Mouse (Mus musculus) lung, adult 2 months (tissue): ENCODE measurements at regions not wholly inside any gene's neighbourhood (a gene's known extent, or its start where the extent isn't known, plus 50 kb on each side); places are given as distances from the start of the nearest gene placed in this dataset.

Experiments used
- DNase-seq: peaks from one replicate; pipeline ENCODE4 v3.0.0; 2022
- H3K4me1 ChIP-seq: fragments of 200-500 bp; 2 replicates; pipeline ENCODE4 v1.6.1; 2011; ENCODE audit warnings: low read length; ENCODE audit not compliant: control insufficient read depth, insufficient read depth
- H3K4me3 ChIP-seq: fragments of 200-500 bp; replicated peaks from 2 replicates; pipeline ENCODE3; 2011; ENCODE audit warnings: low read depth, mild to moderate bottlenecking, control low read depth, low read length; ENCODE audit errors: extremely low read depth
- CTCF ChIP-seq: fragments of 200-500 bp; IDR thresholded peaks from 2 replicates; pipeline ENCODE4 v1.5.1; 2011; ENCODE audit warnings: mild to moderate bottlenecking, low read length, control low read depth; ENCODE audit not compliant: insufficient read depth
- POLR2A ChIP-seq: fragments of 200-500 bp; IDR thresholded peaks from 2 replicates; pipeline ENCODE4 v1.6.1; 2011; ENCODE audit warnings: low read depth, mild to moderate bottlenecking, control low read depth, low read length, borderline replicate concordance; ENCODE audit errors: extremely low read depth
- WGBS: fragments of 180-500 bp; shearing (Covaris S2); methylation state at CpG from one replicate; pipeline ENCODE4 v1.1.7; 2018; 5-methylcytosine and 5-hydroxymethylcytosine counted together

- 75% methylated on average over 7 of the region's 7 CpGs for WGBS
- Histone ChIP-seq H3K4me1 (no peaks in the 10 kb centered on the region), H3K4me3 (no peak overlapping the region)
- TF ChIP-seq POLR2A (no peak), CTCF (no peak)
- no peak for DNase-seq
Measured at GRCm38 (mm10) chr13:38878718-38879669, 81.7 kb downstream of the Slc35b3 start.

DNA sequence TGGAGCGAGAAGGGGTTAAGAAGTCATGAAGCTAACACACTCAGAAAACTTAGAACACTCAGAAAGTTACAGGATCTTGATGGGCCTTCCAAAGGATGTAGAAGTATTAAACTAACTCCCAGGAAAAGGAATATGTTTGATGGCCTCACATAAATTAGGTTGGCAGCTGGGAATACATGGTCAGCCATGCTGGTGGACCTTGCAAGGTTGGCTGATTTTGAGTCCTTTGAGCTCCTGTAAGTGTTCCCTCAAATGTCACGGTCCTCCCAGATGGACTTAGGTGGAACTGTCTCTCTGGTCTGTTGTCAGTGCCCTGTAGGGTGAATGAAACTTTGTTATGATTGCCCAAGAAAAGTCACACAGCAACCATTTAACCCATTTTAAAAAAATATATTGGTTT is 84.8 kb downstream of the Slc35b3 start:
- no peaks in the 10 kb centered on the region for H3K4me1 ChIP-seq
- 90% methylated on average over 2 of the region's 2 CpGs for WGBS
- no peak for DNase-seq
- TF ChIP-seq CTCF: no peak
- no peak for TF ChIP-seq POLR2A
- H3K4me3 ChIP-seq: no peak overlapping the region

- no peak for TF ChIP-seq CTCF
- TF ChIP-seq POLR2A: no peak
- no peaks in the 10 kb centered on the region for H3K4me1 ChIP-seq
- 75% methylated on average over 4 of the region's 4 CpGs for WGBS
- no peak for DNase-seq
- no peak overlapping the region for H3K4me3 ChIP-seq
Measured at GRCm38 (mm10) chr13:38864002-38864401, 96.7 kb downstream of the Slc35b3 start.

DNA sequence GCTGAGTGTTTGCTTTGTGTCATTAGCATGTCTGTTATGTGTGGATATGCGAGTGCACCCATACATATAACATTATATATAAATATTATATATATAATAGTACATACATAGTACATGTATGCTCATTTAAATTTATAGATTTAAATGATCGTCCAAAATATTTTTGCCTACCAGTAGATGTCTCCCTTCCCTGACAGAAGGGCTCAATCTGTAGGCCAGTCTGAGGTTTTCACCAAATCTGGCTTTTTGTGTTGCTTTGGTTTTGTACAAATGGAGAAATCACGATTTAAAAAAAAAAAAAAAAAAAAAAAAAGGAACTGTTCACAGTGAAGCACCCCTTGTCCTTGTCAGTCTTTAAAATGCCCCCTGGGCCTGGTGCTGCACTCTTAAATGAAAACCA is 104.9 kb downstream of the Slc35b3 start:
- 48% methylated on average over 3 of the region's 3 CpGs for WGBS
- no peak for TF ChIP-seq POLR2A
- TF ChIP-seq CTCF: no peak
- no peak for DNase-seq
- H3K4me3 ChIP-seq: no peak overlapping the region
- no peaks in the 10 kb centered on the region for H3K4me1 ChIP-seq

GRCm38 (mm10) chr13:38854986-38855385 is 105.7 kb downstream of the Slc35b3 start:
- Histone ChIP-seq H3K4me3 (no peak overlapping the region), H3K4me1 (no peaks in the 10 kb centered on the region)
- no peak for TF ChIP-seq POLR2A
- TF ChIP-seq CTCF: no peak
- 83% methylated on average over 2 of the region's 2 CpGs for WGBS
- DNase-seq: no peak

- DNase-seq: no peak
- H3K4me3 ChIP-seq: no peak overlapping the region
- no peaks in the 10 kb centered on the region for H3K4me1 ChIP-seq
- WGBS: 48% methylated on average over 9 of the region's 9 CpGs
- no peak for TF ChIP-seq CTCF
- TF ChIP-seq POLR2A: no peak
Measured at GRCm38 (mm10) chr13:38852868-38853267, 107.8 kb downstream of the Slc35b3 start.

DNA sequence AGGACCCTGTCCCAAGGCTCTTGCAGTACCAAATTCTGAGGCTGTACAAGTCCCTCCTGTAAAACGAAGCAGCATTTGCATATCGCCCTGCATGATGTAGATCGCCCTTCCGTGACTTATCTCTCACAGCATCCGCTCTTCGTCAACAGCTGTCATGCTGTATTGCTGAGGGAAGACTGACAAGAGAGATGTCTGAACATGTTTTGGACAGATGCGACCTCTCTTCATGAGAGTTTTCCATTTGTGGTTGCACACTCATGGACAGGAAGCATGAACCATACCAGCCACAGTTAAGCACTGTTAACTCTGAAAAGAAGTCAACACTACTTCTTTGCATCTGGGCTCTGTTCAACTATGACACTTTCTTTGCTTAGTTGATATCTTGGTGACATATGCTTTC is 108.9 kb downstream of the Slc35b3 start:
- H3K4me1 ChIP-seq: no peaks in the 10 kb centered on the region
- no peak for DNase-seq
- H3K4me3 ChIP-seq: no peak overlapping the region
- TF ChIP-seq CTCF: no peak
- TF ChIP-seq POLR2A: no peak
- 81% methylated on average over 7 of the region's 7 CpGs for WGBS

DNA sequence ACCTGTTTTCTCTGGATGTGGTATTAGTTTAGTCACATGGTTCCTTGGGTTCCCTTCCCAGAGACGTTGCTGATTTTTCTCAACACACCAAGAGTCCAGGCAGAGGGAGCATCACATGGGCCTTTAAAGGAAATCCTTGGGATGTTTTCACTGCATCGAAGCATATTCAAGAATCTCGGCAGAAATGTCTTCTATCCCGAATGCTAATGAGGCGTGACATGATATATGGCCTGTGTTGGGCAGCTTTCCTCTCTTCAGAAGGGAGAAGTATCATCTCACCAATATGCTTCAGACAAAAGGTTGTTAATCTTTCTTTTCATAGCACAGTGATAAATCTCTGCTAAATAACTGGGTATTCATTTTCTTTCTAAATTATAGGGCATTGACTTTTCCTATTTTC is 122.4 kb downstream of the Slc35b3 start:
- DNase-seq: no peak
- Histone ChIP-seq H3K4me1 (no peaks in the 10 kb centered on the region), H3K4me3 (no peak overlapping the region)
- TF ChIP-seq POLR2A: no peak
- no peak for TF ChIP-seq CTCF
- 53% methylated on average over 5 of the region's 5 CpGs for WGBS

DNA sequence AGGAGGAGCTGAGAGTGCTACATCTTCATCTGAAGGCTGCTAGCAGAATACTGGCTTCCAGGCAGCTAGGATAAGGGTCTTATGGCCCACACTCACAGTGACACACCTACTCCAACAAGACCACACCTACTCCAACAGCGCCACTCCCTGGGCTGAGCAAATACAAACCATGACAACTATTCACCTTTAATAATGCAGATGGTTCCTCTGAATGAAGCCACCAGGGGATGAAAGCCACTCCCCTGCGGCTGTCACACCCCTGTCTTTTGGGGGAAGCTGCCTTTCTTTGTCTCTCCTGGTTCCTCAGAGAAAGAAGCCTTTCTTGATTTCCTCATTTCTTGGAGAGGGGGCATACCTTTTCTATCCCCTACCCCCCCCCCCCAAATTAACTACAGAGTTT is 135.0 kb downstream of the Slc35b3 start:
- TF ChIP-seq CTCF: no peak
- TF ChIP-seq POLR2A: no peak
- DNase-seq: no peak
- no peak overlapping the region for H3K4me3 ChIP-seq
- 46% methylated on average over 2 of the region's 2 CpGs for WGBS
- H3K4me1 ChIP-seq: no peaks in the 10 kb centered on the region

- DNase-seq: no peak
- Histone ChIP-seq H3K4me3 (no peak overlapping the region), H3K4me1 (no peaks in the 10 kb centered on the region)
- 55% methylated on average over 3 of the region's 3 CpGs for WGBS
- TF ChIP-seq CTCF: no peak
Measured at GRCm38 (mm10) chr13:38819526-38819925, 141.1 kb downstream of the Slc35b3 start.
